Mouse (Mus musculus): ENCODE results near the gene Ptprg.

Ptprg gene

GRCm38 (mm10) chr14:12085078-12085477 is 531.7 kb downstream of the Ptprg start:
- no peak for DNase-seq (ENCODE audit: low spot score in 2 of 2)

GRCm38 (mm10) chr14:12086167-12086566 is 532.8 kb downstream of the Ptprg start:
- DNase-seq (ENCODE audit: low spot score in 2 of 2): no peak

- DNase-seq (ENCODE audit: low spot score in 2 of 2): no peak
Measured at GRCm38 (mm10) chr14:12089954-12090353, 536.6 kb downstream of the Ptprg start.

- no peak for DNase-seq (ENCODE audit: low spot score in 2 of 2)
Measured at GRCm38 (mm10) chr14:12091730-12092129, 538.4 kb downstream of the Ptprg start.

GRCm38 (mm10) chr14:12099390-12100333 is 546.3 kb downstream of the Ptprg start:
- DNase-seq (ENCODE audit: low spot score in 2 of 2): peak; percentile 56 to 81

GRCm38 (mm10) chr14:12102389-12103325 is 549.3 kb downstream of the Ptprg start:
- DNase-seq (ENCODE audit: low spot score in 2 of 2): no peak

GRCm38 (mm10) chr14:12104297-12105155 is 551.2 kb downstream of the Ptprg start:
- DNase-seq (ENCODE audit: low spot score in 2 of 2): no peak

- DNase-seq (ENCODE audit: low spot score in 2 of 2): no peak
Measured at GRCm38 (mm10) chr14:12105156-12105430, 551.8 kb downstream of the Ptprg start.

GRCm38 (mm10) chr14:12105593-12105992 is 552.3 kb downstream of the Ptprg start:
- no peak for DNase-seq (ENCODE audit: low spot score in 2 of 2)

- DNase-seq (ENCODE audit: low spot score in 2 of 2): peak; percentile 28 to 71
Measured at GRCm38 (mm10) chr14:12107459-12107858, 554.1 kb downstream of the Ptprg start.

GRCm38 (mm10) chr14:12107991-12108390 is 554.7 kb downstream of the Ptprg start:
- DNase-seq (ENCODE audit: low spot score in 2 of 2): no peak

GRCm38 (mm10) chr14:12112548-12113011 is 559.2 kb downstream of the Ptprg start:
- DNase-seq (ENCODE audit: low spot score in 2 of 2): no peak

GRCm38 (mm10) chr14:12113326-12113725 is 560.0 kb downstream of the Ptprg start:
- DNase-seq (ENCODE audit: low spot score in 2 of 2): no peak

GRCm38 (mm10) chr14:12114016-12114415 is 560.7 kb downstream of the Ptprg start:
- DNase-seq (ENCODE audit: low spot score in 2 of 2): no peak

GRCm38 (mm10) chr14:12119260-12119659 is 565.9 kb downstream of the Ptprg start:
- no peak for DNase-seq (ENCODE audit: low spot score in 2 of 2)

GRCm38 (mm10) chr14:12121906-12122305 is 568.6 kb downstream of the Ptprg start:
- no peak for DNase-seq (ENCODE audit: low spot score in 2 of 2)

- no peak for DNase-seq (ENCODE audit: low spot score in 2 of 2)
Measured at GRCm38 (mm10) chr14:12124682-12125081, 571.4 kb downstream of the Ptprg start.

GRCm38 (mm10) chr14:12127951-12128350 is 574.6 kb downstream of the Ptprg start:
- no peak for DNase-seq (ENCODE audit: low spot score in 2 of 2)

GRCm38 (mm10) chr14:12132046-12132615 is 578.8 kb downstream of the Ptprg start:
- DNase-seq (ENCODE audit: low spot score in 2 of 2): no peak

GRCm38 (mm10) chr14:12133163-12133562 is 579.8 kb downstream of the Ptprg start:
- DNase-seq (ENCODE audit: low spot score in 2 of 2): no peak

GRCm38 (mm10) chr14:12134504-12134903 is 581.2 kb downstream of the Ptprg start:
- peak; percentile 46 to 75 for DNase-seq (ENCODE audit: low spot score in 2 of 2)
